Mouse (Mus musculus) cerebellum, adult 2 months (tissue): Measurements from ENCODE around the gene Rex2.
"Not testable (repeated sequence)": the region's sequence is repeated elsewhere in the genome, so short reads cannot be mapped to it uniquely, and the experiment has no call there.

Source experiments
- CTCF ChIP-seq: fragments of 200-500 bp; IDR thresholded peaks from 2 replicates; pipeline ENCODE4 v1.5.1; 2011; ENCODE audit warnings: low read depth, mild to moderate bottlenecking, control low read depth, low read length, moderate library complexity, borderline replicate concordance; ENCODE audit not compliant: insufficient read depth
- POLR2A ChIP-seq: fragments of 200-500 bp; IDR thresholded peaks from 2 replicates; pipeline ENCODE4 v1.6.1; 2011; ENCODE audit warnings: low read length, control low read depth, borderline replicate concordance; ENCODE audit not compliant: insufficient read depth

DNA sequence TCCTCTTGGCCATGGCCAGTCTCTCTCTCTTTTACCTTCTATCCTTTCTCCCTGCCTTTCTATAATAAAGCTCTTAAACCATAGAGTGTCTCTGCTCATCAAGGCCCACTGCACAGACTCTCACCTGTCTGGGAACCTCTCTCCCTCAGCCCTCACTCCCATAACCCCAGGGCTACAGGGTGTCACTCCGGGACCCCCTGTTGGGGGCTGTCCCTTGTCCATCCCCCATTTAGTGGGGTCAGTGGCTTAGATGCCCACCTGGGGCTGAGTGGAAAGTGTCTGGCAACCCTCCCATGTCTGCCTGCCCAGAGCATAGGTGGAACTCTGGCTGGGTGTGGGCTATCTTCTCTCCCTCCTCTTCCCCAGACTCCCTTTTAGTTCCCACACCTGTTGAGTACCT, 44.7 kb downstream of the Rex2 start:
- TF ChIP-seq POLR2A, CTCF: not testable (repeated sequence)
